Mouse (Mus musculus) 416B (cell line): ENCODE results near the gene Mid1.
"Not testable (repeated sequence)": the region's sequence is repeated elsewhere in the genome, so short reads cannot be mapped to it uniquely, and the experiment has no call there.

ENCODE experiments used
- DNase-seq: peaks from one replicate; pipeline ENCODE4 v3.0.0; 2011; ENCODE audit warnings: low read depth

Mid1 gene

GRCm38 (mm10) chrX:169987368-169987837 is 302.4 kb downstream of the Mid1 start:
- DNase-seq = not testable (repeated sequence)

- DNase-seq = peak; percentile 51
Observed at GRCm38 (mm10) chrX:169988571-169989218, 303.7 kb downstream of the Mid1 start.

- DNase-seq = peak; percentile 62
Observed at GRCm38 (mm10) chrX:169989219-169989595, 304.2 kb downstream of the Mid1 start.

- peak; percentile 94 for DNase-seq
Observed at GRCm38 (mm10) chrX:169989691-169990631, 305.0 kb downstream of the Mid1 start.

- DNase-seq = peak; percentile 97
Observed at GRCm38 (mm10) chrX:169991128-169991873, 306.3 kb downstream of the Mid1 start.

GRCm38 (mm10) chrX:169992086-169992930 is 307.3 kb downstream of the Mid1 start:
- peak; percentile 69 for DNase-seq

- DNase-seq = peak; percentile 54
Observed at GRCm38 (mm10) chrX:169992951-169993547, 308.1 kb downstream of the Mid1 start.

- peak; percentile 61 for DNase-seq
Observed at GRCm38 (mm10) chrX:169994011-169994865, 309.2 kb downstream of the Mid1 start.

GRCm38 (mm10) chrX:169994866-169995711 is 310.1 kb downstream of the Mid1 start:
- DNase-seq = peak; percentile 83

- DNase-seq = peak; percentile 65
Observed at GRCm38 (mm10) chrX:169995909-169996521, 311.0 kb downstream of the Mid1 start.

- DNase-seq = peak; percentile 96
Observed at GRCm38 (mm10) chrX:169996926-169997325, 311.9 kb downstream of the Mid1 start.

GRCm38 (mm10) chrX:169997456-169997853 is 312.5 kb downstream of the Mid1 start:
- DNase-seq = not testable (repeated sequence)

GRCm38 (mm10) chrX:169997854-169998456 is 313.0 kb downstream of the Mid1 start:
- peak; percentile 100 for DNase-seq

GRCm38 (mm10) chrX:169998559-169999219 is 313.7 kb downstream of the Mid1 start:
- peak; percentile 68 for DNase-seq

- peak; percentile 66 for DNase-seq
Observed at GRCm38 (mm10) chrX:169999226-169999883, 314.4 kb downstream of the Mid1 start.

GRCm38 (mm10) chrX:169999912-170000641 is 315.1 kb downstream of the Mid1 start:
- DNase-seq = peak; percentile 62
